Mouse (Mus musculus) spleen, postnatal 14 days (tissue): ENCODE results near the gene Gm28374.
A peak's percentile ranks its signal among the peaks of the same experiment; 100 is the strongest.

Experiments used
- DNase-seq, 2 experiments: peaks; one replicate each; pipeline ENCODE4 v3.0.0; 2021 to 2022; ENCODE audit warnings: low spot score in 2 of 2

Gm28374 gene

DNA sequence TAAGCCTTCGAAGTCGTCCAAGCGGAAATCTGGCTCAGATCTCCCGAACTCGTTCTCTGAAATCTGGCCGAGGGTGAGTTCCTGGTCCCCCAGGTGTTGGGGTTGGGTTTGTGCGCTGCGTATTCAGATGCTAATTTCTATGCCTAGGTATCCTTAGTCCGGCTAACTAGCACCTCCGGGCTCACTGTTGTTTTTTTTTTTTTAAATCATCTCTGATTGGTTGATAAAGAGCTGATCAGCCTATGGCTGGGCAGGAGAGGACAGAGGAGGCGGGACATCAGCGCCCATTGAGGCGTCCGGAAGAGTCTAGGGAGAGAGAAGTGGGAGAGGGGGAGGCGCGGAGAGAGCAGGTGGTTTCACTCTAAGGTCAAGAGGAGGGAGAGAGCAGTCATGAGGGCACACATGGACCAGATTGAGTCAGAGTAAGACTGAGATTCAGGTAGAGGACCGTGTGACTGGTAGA lies 3.4 kb upstream of the Gm28374 start:
- peak; percentile 47 to 49 for DNase-seq

DNA sequence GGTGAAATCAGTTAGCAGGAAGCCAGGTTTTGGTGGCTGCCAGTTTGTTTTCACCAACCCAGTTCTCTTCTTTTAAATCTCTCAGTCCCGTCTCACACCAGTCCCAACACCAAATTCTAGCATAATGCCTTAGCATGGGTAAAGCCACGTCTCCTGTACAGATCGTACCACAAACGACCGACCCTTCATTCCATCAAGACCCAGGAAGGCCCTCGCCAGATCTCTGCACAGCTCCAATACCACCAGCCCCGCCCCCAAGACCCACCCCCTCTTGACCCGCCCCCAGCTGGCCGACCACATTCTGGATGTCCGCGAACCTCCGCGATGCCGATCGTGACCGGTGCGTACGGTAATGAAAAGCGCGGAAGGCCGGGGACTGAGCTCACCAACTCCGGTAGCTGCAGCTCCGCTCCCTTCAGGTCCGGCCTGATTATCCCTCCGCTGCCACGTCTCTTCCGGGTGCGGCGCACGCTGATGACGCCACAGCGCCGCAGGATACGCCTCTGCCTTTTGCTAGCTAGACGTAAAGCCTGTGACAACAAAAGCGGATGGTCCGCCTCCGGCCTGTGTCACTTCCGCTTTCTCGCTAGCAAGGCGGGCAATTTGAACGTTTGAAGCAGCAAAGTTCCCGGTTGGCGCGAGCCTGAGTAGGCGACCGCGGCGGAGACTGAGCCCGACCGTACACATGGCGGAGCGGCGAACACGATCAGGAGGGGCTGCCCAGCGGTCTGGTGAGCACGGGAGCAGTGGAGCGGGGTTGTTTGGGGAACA lies 2.6 kb upstream of the Gm28374 start, which contains the start of the genes Zfpl1 and Cdca5:
Gene Zfpl1 (minus strand): TSS at position 479 of the 771 bp plus-strand sequence.
Gene Cdca5 (plus strand): TSS at position 506 of the 771 bp plus-strand sequence.
- peak; percentile 91 to 95 for DNase-seq

DNA sequence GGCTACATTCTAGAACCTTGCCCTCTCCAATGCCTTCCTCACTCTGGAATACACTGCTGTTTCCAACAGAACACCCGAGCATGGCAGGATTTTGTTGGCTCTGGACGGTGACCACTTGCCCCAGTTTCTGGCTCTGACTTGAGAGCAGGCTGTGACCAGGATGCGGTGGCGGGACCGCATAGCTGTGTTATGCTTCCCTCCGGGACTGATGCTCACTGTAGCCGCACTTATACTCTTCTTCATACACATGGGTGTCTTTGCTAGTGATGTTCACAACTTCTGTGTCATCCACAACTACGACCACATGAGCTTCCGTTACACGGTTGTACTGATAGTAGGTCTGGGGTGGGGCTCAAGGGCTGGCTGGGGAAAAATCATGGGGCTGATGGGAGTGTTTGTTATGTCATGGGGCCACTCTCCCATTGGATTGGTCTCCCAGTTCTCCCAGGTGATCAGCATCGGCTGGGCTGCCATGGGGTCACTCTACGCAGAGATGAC lies 2.0 kb downstream of the Gm28374 start, which contains the start of gene Tmem262:
Gene Tmem262 (plus strand): TSS at position 51 of the 498 bp plus-strand sequence.
- no peak for DNase-seq

DNA sequence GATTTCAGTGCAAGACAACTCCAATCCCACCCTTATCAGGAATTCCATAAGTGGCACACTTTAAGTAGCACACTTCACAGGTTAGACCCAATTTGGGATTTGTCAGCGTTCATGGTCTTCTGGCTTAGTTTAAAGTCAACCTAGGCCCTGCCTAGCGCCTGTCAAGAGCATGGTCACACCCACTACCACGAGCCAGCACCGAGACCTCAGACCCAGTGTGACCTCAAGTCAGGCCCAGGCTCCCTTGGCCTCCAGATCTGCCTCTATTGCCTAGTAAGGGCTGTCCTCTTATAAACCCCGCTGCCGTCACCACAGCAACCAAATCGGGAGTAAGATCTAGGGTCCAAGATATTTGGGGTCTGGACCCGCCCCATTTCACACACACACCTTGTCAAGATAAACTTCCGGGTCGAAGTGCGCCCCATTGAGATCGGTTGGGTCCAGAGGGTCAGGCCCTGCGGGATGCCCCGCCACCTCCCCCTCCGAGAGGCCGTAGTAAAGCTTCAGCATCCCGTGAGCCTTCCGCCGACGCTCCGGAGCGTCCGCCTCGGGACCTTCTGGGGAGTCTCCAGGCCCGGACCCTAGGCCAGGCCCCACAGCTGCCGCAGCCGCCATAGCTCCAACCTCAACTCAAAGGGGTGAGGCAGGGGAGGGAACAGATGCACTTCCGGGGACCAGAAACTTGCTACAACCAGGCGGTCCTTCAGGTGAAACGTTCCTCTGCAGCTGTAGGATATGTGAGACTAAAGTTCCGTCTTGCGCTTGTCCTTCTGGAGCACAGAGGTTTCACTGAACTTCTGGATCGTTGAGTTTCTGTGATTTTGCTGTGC lies 5.3 kb downstream of the Gm28374 start, which contains the start of gene Vps51:
Gene Vps51 (minus strand): TSS at position 668 of the 830 bp plus-strand sequence.
- peak; percentile 64 to 82 for DNase-seq

DNA sequence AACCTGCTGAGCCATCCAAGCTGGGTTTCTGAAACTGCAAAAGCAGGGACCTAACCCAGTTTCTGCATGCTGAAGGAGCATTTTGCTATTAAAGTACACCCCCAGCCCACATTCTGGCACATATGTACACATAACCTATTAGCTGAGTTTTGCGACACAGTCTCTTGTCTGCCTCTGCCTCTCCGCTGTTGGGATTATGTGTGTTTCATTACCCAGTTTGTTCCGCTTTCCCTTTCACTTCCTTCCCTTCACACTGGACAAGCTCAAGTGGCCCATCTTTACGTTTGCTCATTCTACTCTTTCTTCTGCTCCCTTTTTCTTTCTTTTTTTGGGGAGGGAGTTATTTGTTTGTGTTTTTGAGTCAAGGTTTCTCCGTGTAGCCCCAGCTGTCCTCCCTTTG lies 8.2 kb downstream of the Gm28374 start:
- no peak for DNase-seq

DNA sequence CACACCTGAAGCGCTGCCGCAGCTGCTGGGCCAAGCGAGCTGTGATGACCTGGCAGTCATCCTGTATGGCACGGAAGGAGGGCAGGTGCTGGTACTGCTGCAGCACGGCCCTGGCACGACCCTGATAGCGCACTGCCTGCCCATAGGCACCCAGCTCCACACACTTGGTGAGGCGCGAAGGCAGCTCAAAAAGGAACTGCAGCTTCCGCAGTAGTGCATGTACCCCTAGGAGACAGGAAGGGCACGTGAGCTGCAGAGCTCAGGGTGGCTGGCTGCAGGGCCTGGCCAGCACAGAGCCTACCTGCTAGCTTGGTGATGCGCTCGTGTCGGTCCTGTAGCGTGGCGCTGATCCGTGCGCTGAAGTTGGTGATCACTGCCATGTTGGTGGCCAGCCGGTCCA lies 10.8 kb downstream of the Gm28374 start:
- DNase-seq: no peak

DNA sequence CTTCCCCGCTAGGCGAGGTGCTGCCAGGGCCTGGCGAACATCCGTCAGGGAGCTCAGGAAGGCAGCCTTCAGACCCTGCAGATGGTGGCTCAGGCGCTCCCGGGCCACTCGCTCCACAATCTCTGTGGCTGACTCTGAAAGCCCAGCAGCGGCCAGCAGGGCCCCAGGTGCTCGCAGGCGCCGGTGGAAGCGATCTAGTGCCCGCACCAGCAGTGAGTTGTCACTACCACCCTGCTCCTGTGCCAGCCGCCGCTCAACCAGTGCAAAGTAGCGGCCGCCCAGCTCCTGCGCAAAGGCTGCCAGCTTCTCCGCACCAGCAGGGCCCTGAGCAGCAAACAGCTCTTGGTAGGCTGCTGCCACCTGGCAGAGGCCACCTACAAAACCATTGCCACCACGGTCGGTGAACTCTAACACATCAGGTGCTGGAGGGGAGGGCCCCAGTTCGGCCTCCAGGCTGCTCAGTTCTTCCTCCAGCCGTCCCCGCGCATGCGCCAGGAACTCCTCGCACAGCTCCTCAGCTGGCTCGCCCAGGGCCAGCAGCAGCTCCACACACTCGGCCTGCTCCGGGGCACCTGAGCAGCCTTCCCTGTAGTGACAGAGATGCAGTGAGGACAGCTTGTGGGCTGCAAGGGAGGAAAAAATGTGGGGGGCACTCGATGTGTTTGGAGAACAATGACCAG lies 11.3 kb downstream of the Gm28374 start:
- no peak for DNase-seq

DNA sequence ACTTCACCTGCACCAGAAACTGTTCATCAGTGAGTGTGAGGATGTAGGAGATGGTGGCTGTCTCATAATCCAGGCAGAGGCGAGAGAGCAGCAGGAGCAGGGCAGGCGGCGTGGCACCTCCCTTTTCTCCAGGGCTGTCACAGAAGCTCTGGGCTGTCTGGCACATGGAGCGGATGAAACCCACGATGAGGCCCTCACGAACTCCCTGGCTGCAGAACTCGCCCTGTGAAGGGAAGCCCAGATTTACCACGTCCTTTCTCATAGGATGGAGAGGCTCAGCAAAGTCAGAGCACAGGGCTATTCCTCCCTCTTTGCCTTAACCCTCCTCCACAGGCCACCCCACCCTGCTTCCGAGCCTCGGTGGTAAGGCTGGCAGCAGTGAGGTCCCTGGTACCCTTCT lies 12.2 kb downstream of the Gm28374 start:
- no peak for DNase-seq

DNA sequence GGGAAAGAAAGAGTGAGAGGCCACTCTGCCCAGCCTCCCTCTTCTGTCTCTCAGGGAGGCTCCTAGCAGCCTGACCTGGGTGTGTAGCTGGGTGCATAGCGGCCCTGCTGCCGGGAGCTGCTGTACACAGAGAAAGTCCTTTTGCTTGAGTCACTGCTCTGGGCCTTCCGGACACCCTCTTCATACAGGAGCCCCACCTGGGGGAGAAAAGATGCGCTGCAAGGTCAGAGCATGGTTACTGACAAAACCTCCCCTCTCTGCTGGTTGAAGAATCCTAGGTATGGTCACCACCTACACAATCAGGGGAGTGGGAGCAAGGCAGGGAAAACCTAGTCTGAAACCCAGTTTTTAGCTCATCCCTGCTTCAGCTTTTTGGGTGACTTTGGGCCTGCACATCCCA lies 13.1 kb downstream of the Gm28374 start:
- peak in 1 of 2 experiments; percentile 44 for DNase-seq

DNA sequence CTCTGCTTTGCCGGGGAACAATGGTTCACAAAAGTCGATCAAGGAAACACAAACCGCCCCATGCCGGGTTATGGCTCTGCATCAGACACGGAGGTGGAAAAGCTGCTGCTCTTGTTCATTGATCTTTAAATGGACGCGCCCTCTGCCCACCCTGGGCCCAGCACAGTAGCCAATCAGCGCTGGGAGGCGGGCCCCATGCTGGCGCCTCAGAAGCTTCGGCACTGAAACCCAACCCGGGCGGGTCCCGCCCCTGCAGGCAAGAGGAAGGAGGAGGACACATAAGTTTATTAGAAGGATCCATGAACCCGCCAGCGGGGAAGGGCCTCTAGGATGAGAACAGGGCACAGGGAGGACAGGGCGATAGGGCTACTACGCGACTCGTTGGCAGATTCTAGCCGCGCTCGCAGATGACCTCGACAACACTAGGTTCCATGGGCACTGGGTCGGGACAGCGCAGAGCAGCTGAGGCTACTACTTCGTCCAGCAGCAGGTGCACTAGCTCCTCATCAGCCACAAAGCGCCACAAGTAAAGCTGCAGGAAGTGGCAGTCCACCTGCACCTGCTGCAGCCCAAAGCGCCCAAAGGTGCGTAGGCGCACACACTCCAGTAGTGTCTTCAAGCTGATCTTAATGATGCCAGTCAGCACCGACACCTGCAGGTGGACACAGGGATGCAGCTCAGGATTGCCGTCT lies 14.2 kb downstream of the Gm28374 start, which contains the start of gene Tm7sf2:
Gene Tm7sf2 (minus strand): TSS at position 650 of the 692 bp plus-strand sequence.
- peak; percentile 80 to 84 for DNase-seq

DNA sequence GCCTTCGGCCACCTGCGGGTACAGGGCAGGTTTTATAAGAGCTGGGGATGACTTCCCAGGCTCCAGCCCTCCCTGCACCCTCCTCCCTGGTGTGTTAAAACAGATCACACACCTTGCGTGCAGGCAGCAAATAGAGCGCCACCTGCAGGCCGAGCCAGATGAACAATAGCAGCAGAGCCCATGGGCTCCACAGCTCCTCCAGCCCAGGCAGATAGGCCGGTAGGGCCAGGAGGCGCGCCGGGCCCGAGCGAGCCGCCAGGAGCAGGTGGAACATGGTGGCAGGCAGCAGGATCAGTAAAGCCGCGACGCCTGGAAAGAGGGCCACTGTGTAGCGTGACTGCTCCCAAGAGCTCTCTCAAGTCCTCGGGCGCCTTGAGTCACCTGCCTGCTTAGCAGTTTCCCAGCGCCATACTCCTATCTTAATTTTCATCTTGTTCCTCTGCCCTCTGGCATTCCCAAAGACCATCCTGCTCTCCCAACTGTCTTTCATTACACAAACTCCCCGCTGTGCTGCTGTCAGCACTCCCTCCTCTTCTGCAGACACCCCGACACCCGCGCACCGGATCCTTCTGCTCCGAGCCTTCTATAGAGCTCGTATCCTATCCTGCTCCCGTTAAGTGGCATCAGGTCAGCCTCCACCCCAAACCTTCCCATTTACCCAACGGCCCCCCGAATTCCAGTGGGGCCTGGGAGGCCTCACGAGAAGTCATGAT lies 14.9 kb downstream of the Gm28374 start:
- DNase-seq: peak; percentile 72 to 85

DNA sequence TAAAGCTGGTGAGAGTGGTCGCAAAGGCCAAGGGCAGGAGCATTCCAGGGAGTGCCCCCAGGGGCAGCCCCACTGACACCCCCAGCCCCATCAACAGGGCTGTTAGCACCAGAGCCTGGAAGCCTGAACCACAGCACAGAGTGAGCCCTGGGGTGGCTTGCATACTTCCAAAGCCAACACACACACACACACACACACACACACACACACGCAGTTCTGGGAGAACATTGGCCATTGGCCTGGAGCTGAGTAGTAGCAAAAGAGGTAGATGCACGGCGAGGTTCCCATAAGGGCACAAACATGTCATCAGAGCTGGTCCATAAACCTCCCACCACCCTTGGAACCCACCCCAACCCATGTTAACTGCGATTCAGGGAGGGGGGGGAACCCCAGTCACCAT lies 15.5 kb downstream of the Gm28374 start:
- no peak for DNase-seq

DNA sequence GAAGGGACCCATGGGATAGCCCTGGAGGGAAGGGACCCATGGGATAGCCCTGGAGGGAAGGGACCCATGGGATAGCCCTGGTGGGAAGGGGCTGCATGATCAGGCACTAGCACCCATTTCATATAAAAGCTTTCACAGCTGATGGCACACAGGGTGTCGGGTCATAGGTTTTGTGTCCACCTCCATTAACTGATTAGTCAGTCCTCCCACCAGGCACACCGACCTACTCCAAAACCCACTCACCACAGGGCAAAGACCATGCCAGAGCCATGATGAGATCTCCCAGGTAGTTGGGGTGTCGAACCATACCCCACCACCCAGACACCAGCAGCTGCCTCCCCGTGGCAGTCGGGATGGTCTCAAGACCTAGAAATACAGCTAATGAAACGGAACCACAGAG lies 19.0 kb downstream of the Gm28374 start:
- no peak for DNase-seq

DNA sequence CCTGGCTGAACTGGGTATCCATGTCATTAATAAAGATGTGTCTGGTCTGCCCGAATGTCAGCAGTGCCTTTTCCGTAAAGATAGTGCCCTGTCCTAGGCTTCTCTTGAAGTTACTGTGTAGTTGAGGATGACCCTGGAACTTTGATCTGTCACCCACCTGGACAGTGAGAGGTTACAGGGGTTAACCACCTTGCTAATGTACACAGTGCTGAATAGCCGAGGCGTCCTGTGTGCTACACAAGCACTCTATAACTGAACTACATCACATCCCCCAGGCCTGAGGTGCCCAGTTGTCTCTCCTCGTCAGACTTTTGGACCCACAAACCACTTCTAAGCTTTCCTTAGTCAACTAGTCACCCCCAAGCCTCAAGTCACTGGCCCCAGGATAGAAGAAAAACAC lies 19.6 kb downstream of the Gm28374 start:
- DNase-seq: no peak

DNA sequence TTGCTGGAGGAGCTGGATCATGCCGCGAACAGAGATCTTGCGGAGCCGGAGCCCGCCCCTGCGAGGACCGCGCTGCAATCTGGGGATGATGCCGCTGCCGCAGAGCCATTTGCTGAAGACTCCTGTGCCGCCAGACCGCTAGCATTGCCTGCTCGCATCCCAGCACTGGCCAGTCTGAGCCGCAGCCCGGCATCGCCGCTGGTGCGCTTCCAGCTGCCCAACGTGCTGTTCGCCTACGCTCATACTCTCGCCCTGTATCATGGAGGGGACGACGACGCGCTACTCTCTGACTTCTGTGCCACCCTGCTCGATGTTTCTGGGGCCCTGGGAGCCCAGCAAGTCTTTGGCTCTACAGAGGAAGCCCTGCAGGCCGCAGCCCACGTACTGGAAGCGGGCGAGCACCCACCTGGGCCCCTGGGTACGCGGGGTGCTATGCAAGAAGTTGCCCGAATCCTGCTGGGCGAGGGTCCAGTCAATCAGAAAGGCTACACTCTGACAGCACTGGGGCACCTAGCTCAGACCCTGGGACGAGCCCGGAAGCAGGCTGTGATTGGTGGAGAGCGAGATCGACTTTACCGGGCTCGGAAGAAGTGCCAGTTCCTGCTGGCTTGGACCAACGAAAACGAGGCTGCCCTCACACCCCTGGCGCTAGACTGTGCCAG lies 20.3 kb downstream of the Gm28374 start:
- DNase-seq: peak; percentile 50 to 54

DNA sequence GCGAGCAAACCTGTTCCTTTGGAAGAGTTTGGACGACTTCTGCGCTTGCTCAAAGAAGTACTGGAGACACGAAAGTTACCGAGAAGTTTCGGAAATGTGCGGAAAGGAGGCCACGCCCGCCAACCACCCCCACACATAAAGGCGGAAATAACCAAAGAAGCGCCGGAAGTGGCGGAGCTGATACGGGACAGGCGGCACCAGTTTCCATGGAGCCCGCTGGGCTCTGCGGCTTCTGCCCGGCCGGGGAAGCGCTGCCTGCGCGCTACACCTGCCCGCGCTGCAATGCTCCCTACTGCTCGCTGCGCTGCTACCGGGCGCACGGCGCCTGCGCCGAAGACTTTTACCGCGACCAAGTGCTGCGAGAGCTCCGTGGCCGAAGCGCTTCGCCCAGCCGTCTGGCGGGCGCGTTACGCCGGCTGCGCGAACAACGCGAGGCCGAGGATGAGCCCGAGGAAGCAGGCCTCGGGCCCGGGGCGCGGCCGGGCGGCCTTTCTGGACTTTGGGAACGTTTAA lies 21.0 kb downstream of the Gm28374 start, which contains the start of gene Znhit2:
Gene Znhit2 (plus strand): TSS at position 172 of the 513 bp plus-strand sequence.
- DNase-seq: peak; percentile 82 to 88

DNA sequence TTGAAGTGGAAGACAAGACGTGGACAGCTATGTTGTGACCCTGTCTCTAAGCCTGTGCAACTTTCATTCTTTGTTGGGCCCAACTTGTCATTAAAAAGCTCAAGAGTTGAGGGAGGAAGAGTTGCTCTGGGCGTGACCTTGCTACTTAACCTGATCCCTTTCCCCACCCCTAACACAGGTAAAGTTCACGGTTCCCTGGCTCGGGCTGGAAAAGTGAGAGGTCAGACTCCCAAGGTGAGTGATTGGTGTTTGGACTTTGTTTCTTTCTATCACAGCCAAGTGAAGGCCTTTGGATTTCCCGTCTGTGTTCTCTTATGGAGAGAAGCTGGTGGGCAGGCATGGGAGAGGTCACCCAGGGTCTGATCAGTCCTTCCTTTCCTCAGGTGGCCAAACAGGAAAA lies 23.1 kb downstream of the Gm28374 start:
- DNase-seq: no peak

DNA sequence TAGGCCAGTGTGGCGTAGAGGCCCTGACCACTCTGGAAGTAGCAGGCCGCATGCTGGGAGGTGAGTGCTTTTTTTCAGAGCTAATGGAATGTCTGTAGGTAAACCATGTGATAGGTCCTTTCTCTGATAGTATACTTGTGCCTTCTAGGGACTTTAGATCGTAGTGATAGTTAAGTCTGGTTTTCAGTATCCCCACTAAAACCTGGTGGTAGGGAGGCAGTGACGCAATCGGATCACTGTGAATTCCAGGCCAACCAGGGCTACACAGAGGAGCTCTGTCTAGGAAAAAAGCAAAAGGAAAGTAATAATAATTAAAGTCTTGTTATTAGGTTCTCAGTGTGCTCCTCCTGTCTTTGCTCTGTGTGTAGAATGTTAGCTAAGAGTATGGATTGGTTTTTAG lies 23.5 kb downstream of the Gm28374 start:
- DNase-seq: no peak

DNA sequence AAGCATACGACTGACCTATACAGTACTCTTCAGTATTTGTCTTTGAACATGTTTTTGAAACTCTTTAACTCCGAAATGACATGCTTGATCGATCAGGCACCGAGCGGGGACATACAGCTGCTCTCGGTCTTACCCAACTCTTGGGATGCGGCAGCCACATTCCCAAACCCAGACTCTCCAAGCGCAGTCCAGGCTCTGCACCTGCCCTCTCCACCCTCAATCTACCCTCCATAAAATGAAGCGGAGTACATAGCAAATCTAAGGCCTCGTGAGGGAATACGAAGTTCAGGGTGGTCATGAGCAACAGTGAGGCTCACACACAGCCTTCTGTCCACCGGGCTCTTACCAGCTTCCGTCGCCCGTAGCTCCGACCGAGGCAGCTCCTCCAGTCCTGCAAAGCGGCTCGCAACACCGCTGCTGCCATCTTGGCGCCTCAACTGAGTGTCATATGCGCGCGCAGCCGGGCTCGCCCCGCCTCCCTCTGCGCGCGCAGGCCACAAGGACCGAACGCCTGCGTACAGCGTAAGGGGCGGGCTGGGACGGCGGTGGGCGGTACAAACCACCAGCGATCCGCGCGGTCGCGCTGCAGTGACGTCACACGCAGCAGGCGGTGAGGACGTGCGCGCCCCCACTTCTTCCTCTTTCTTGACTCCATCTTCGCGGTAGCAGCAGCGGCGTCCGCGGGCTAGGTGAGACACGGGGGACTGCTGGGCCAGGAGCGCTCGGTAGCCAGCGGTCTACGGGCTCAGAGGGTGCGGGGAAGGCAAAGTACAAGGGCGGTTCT lies 24.6 kb downstream of the Gm28374 start, which contains the start of the genes Mrpl49 and Fau:
Gene Mrpl49 (minus strand): TSS at position 473 of the 784 bp plus-strand sequence.
Gene Fau (plus strand): TSS at position 532 of the 784 bp plus-strand sequence.
- peak; percentile 98 to 99 for DNase-seq
